Mouse (Mus musculus) T-cell, adult 66 days (primary cell): Measurements from ENCODE around the gene Fcgr1. TPM values are rescaled to one million over a fixed set of nuclear protein-coding genes. Genes with fewer than 3 reads are reported as not detected.

Experiments used
- total RNA-seq, 2 experiments: library from RNA; stranded (reverse); gene quantifications; 3 replicates in 1 of 2; 4 replicates in 1 of 2; pipeline ENCODE4 v1.2.4; 2023

Fcgr1 gene
- total RNA-seq: not detected

GRCm38 (mm10) chr3:96293787-96294186 lies at the start of gene Fcgr1:
Gene Fcgr1 (minus strand): TSS chr3:96293969.

DNA sequence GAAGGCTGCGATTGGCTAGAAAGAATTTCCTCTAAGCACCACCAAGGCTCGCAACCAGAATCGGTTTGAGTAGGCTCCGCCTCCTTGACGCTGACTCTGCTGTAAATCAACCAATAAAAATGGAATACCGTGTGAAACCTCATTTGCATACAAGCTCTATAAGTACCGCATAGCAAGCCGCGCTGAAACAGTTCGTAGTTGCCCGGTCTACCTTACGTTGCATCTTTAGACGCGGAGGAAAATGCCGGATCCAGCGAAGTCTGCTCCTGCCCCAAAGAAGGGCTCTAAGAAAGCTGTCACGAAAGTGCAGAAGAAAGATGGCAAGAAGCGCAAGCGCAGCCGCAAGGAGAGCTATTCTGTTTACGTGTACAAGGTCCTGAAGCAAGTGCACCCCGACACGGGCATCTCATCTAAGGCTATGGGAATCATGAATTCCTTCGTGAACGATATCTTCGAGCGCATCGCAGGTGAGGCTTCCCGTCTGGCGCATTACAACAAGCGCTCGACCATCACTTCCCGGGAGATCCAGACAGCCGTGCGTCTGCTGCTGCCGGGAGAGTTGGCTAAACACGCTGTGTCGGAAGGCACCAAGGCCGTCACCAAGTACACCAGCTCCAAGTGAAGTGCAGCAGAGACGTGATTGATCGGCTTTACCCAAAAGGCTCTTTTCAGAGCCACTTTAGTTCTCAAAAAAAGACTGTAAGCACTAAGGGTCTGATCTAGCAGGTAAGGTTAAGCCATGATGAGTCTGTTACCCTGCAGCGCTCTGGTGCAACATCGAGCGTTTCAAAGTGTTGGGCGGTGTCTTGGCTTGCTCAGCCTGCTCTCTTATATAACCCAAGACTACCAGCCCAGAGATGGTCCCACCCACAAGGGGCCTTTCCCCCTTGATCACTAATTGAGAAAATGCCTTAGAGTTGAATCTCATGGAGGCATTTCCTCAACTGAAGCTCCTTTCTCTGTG lies 24.0 kb downstream of the Fcgr1 start, which contains the start of gene Hist2h2bb:
TSS of gene Hist2h2bb (plus strand) at position 242 of the 964 bp plus-strand sequence.

DNA sequence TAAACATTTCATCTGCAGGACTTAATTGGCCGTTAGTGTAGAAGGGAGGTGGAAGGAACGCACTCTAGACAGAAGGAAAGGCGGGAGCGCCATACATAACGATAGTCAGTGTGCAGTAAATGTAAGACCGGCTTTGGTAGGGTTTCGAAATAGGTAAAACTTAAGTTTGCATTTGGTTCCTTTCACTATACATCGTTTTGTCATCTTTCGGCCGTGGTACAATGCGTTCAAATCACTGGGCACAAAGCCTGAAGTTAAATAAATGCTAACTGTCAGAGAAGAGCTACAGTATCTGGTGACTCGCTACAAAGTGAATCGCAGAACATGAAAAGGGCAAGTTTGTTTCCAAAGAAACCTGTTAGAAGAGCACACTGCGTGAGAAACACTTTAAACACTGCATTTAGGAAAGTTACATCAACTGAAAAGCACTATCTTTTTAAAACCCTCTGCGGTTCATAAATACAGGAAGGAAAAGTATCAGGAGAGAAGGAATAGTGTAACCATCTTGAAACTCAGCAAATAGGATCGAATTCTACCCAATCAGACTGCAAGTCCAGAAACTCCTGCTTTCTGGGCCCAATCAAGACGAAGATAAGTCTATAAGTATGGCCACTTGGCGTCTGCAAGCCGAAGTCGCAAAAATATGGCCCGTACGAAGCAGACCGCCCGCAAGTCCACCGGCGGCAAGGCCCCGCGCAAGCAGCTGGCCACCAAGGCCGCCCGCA lies 25.6 kb downstream of the Fcgr1 start, which contains the start of gene Hist2h3b:
TSS of gene Hist2h3b (plus strand) at position 604 of the 725 bp plus-strand sequence.

DNA sequence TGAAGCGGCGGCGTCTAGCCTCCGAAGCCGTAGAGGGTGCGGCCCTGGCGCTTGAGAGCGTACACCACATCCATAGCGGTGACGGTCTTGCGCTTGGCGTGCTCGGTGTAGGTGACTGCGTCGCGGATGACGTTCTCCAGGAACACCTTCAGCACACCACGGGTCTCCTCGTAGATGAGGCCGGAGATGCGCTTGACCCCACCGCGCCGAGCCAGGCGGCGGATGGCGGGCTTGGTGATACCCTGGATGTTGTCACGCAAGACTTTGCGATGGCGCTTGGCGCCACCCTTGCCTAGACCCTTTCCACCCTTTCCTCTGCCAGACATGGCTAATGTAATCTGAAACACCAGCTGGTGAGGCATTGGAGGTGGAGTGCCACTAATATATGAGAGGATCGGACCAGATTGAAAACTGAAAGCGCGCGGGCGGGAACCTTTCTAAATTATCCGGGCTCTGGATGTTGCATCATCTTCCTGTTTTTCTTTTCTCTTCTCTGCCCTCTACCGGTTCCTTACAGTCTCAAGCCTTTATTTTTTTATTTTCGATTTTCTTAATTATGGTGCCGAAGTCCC lies 30.7 kb downstream of the Fcgr1 start, which contains the start of gene Hist2h4:
TSS of gene Hist2h4 (minus strand) at position 333 of the 572 bp plus-strand sequence.

GRCm38 (mm10) chr3:96246427-96246856 lies 47.3 kb downstream of the Fcgr1 start, which contains the start of gene Hist2h3c1:
Gene Hist2h3c1 (plus strand): TSS chr3:96246685.

GRCm38 (mm10) chr3:96245003-96245886 lies 48.5 kb downstream of the Fcgr1 start, which contains the start of gene Hist2h2aa1:
Gene Hist2h2aa1 (plus strand): TSS chr3:96245497.

GRCm38 (mm10) chr3:96239949-96240798 lies 53.6 kb downstream of the Fcgr1 start, which contains the start of gene Hist2h2aa2:
Gene Hist2h2aa2 (minus strand): TSS chr3:96240276.

DNA sequence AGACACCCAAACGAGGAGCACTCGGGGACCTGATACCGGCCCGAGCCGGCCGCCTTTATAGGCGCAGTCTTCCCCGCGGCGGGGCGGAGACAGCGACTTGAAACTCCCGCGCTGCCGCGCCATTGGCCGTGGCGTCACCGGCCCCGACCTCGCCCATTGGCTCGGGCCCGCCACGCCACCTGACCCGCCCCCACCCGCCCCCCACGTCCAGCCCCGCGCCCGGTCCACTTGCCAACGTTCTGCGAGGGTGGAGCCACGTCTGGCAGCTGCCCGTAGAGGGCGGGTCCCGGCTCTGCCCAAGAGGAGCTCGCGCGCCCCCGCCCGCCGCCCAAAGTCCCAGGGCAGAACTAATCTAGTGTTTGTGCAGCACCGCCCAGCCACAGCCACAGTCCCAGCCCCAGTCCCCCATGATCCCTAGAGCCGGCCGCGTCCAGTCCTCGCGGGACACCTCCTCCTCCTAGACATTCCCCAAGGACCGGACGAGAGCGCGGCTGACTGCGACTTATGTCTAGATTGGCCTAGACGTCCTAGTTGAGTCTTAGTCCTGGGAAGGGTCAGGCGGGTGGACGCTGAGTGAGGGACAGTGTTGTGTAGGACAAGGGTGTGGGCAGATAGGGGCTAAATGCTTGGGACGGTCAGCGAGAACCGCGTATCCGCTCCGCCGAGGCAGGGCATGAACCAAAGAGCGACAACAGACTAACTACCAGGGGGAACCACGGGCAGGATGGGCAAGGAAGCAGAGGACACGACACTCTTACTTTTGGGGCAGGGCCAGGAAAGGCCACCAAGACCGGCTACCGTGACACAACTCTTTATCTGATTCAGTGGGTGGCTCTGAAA lies 54.6 kb downstream of the Fcgr1 start, which contains the start of gene Hist2h3c2:
TSS of gene Hist2h3c2 (minus strand) at position 174 of the 840 bp plus-strand sequence.

Other genes with a start within 250 kb of the Fcgr1 start
- 10 to 100 TPM in 1 of 2 experiments, 1 to 10 TPM in 1; 9.4 to 19.2 TPM for gene Vps45, start 235.5 kb downstream of the Fcgr1 start, total RNA-seq
- gene Otud7b, start 189.4 kb downstream of the Fcgr1 start, total RNA-seq: 10 to 100 TPM; 18.1 to 27.4 TPM
- gene Mtmr11, start 132.0 kb downstream of the Fcgr1 start, total RNA-seq: 1 to 10 TPM; 3.1 to 3.6 TPM
- gene Sf3b4, start 121.6 kb downstream of the Fcgr1 start, total RNA-seq: 10 to 100 TPM; 80.9 to 82.9 TPM
- gene Sv2a, start 112.8 kb downstream of the Fcgr1 start, total RNA-seq: 1 to 10 TPM; 4.0 to 6.6 TPM
- gene Bola1, start 74.3 kb downstream of the Fcgr1 start, total RNA-seq: 1 to 10 TPM; 7.1 to 8.5 TPM
- 1 to 10 TPM; 3.0 to 5.2 TPM for gene Hist2h2ab, start 74.1 kb downstream of the Fcgr1 start, total RNA-seq
- gene Hist2h2ac, start 73.1 kb downstream of the Fcgr1 start, total RNA-seq: 10 to 100 TPM; 68.9 to 78.6 TPM
- 1 to 10 TPM; 3.0 to 3.7 TPM for gene Hist2h2be, start 72.8 kb downstream of the Fcgr1 start, total RNA-seq
- 10 to 100 TPM in 1 of 2 experiments, 1 to 10 TPM in 1; 4.5 to 37.9 TPM for gene Hist2h3c2, start 54.8 kb downstream of the Fcgr1 start, total RNA-seq
- gene Hist2h2aa2, start 53.7 kb downstream of the Fcgr1 start, total RNA-seq: 100 to 1,000 TPM; 364 to 479 TPM
- 1 to 10 TPM in 1 of 2 experiments, not detected in 1; 5.6 TPM for gene Hist2h2aa1, start 48.5 kb downstream of the Fcgr1 start, total RNA-seq
- not detected for gene Hist2h3c1, start 47.3 kb downstream of the Fcgr1 start, total RNA-seq
- gene Hist2h4, start 30.7 kb downstream of the Fcgr1 start, total RNA-seq: 10 to 100 TPM; 49.6 to 70.8 TPM
- gene Hist2h3b, start 25.3 kb downstream of the Fcgr1 start, total RNA-seq: 100 to 1,000 TPM in 1 of 2 experiments, 10 to 100 TPM in 1; 86.0 to 219 TPM
- 100 to 1,000 TPM; 184 to 294 TPM for gene Hist2h2bb, start 24.2 kb downstream of the Fcgr1 start, total RNA-seq
- not detected for gene BC107364, start 158.3 kb upstream of the Fcgr1 start, total RNA-seq
- not detected for gene Hfe2, start 231.2 kb upstream of the Fcgr1 start, total RNA-seq